Mouse (Mus musculus) E14TG2a.4 (cell line): ENCODE results near the gene Ckap4.

Experiments used
- CTCF ChIP-seq: conservative IDR thresholded peaks from 2 replicates; pipeline ENCODE4 v1.5.1; 2014; ENCODE audit warnings: low read length
- POU5F1 ChIP-seq: IDR thresholded peaks from 2 replicates; pipeline ENCODE4 v1.6.1; 2014; ENCODE audit warnings: low read length, borderline replicate concordance

GRCm38 (mm10) chr10:84477613-84478076 lies 56.2 kb downstream of the Ckap4 start:
- TF ChIP-seq CTCF: no peak
- no peak for TF ChIP-seq POU5F1
